Mouse (Mus musculus): Measurements from ENCODE around the gene Kcnma1. TPM values are rescaled to one million over a fixed set of nuclear protein-coding genes. Genes with fewer than 3 reads are reported as not detected.

Kcnma1 gene
- polyA plus RNA-seq, 1 experiment from 2014 or later: 0.39 TPM

DNA sequence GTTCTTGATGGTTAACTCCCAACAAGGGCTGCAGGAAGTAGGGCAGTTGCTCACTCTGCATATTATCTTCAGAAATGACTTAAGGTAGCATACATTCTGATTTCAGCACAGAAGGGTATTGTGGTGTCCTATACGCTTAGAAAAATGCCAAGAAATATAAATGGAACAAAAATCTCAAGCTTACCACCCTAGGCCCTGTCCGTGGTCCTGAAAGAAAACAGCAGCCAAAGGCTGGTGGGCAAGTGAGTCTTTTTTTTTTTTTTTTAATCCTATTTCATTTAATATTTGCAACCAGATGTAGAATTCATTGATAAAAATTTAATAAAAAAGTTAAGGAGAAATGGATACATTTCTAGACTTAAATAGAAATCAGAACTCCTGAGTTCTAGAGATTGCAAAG lies 284.9 kb downstream of the Kcnma1 start:
- ATAC-seq (replicated peaks; ENCODE audit: insufficient number of reproducible peaks, low FRiP score, low TSS enrichment): no peak
- WGBS (ENCODE audit: insufficient replicate concordance): 54% methylated on average over 2 of the region's 2 CpGs
- Histone ChIP-seq H3K4me3 (ENCODE audit: low read depth, low read length) (no peak overlapping the region), H3K4me1 (ENCODE audit: control insufficient read depth, insufficient read depth, low read length) (no peaks in the 10 kb centered on the region), H3K27me3 (ENCODE audit: control insufficient read depth, insufficient read depth, low read length) (no peaks in the 10 kb centered on the region), H3K4me2 (no peak overlapping the region), H3K9ac (ENCODE audit: low read depth, low read length) (no peak overlapping the region), H3K9me3 (replicated peaks; ENCODE audit: control insufficient read depth, low read length) (no peaks in the 10 kb centered on the region), H3K27ac (ENCODE audit: low read depth, low read length) (no peak overlapping the region), H3K36me3 (ENCODE audit: control insufficient read depth, insufficient read depth, low read length) (no peaks in the 10 kb centered on the region)

- no peaks in the 10 kb centered on the region for H3K36me3 ChIP-seq (ENCODE audit: control insufficient read depth, insufficient read depth, low read length)
- WGBS (ENCODE audit: insufficient replicate concordance): 80% methylated on average over 7 of the region's 7 CpGs
- no peaks in the 10 kb centered on the region for H3K27me3 ChIP-seq (ENCODE audit: control insufficient read depth, insufficient read depth, low read length)
- no peak overlapping the region for H3K9ac ChIP-seq (ENCODE audit: low read depth, low read length)
- no peak overlapping the region for H3K4me2 ChIP-seq
- no peaks in the 10 kb centered on the region for H3K4me1 ChIP-seq (ENCODE audit: control insufficient read depth, insufficient read depth, low read length)
- H3K4me3 ChIP-seq (ENCODE audit: low read depth, low read length): no peak overlapping the region
- no peaks in the 10 kb centered on the region for H3K9me3 ChIP-seq (replicated peaks; ENCODE audit: control insufficient read depth, low read length)
- no peak overlapping the region for H3K27ac ChIP-seq (ENCODE audit: low read depth, low read length)
- no peak for ATAC-seq (replicated peaks; ENCODE audit: insufficient number of reproducible peaks, low FRiP score, low TSS enrichment)
Measured at GRCm38 (mm10) chr14:23723701-23724430, 290.4 kb downstream of the Kcnma1 start.

DNA sequence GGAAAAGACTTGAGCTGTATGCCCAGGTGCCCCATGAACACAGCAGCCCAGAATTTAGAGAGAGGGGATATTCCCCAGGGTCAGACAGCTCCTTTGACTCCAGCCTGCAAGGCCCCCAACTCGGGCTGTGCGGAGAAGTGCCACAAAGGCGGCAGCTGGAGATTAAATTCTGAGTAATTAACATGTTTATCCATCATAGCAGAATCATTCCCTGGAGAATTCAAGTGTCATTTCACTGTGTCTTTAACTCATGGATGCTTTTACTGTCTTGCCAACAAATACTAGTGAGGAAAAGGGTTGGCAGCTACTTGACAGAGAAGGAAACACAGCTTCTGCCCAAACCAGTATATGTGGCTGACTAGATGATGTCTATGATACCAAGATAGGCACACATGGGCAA lies 295.0 kb downstream of the Kcnma1 start:
- H3K4me1 ChIP-seq (ENCODE audit: control insufficient read depth, insufficient read depth, low read length): no peaks in the 10 kb centered on the region
- H3K27ac ChIP-seq (ENCODE audit: low read depth, low read length): no peak overlapping the region
- no peak overlapping the region for H3K4me2 ChIP-seq
- no peaks in the 10 kb centered on the region for H3K9me3 ChIP-seq (replicated peaks; ENCODE audit: control insufficient read depth, low read length)
- no peak overlapping the region for H3K9ac ChIP-seq (ENCODE audit: low read depth, low read length)
- H3K36me3 ChIP-seq (ENCODE audit: control insufficient read depth, insufficient read depth, low read length): no peaks in the 10 kb centered on the region
- WGBS (ENCODE audit: insufficient replicate concordance): 90% methylated on average over 3 of the region's 3 CpGs
- H3K27me3 ChIP-seq (ENCODE audit: control insufficient read depth, insufficient read depth, low read length): no peaks in the 10 kb centered on the region
- H3K4me3 ChIP-seq (ENCODE audit: low read depth, low read length): no peak overlapping the region
- ATAC-seq (replicated peaks; ENCODE audit: insufficient number of reproducible peaks, low FRiP score, low TSS enrichment): no peak

GRCm38 (mm10) chr14:23718667-23719066 lies 295.6 kb downstream of the Kcnma1 start:
- Histone ChIP-seq H3K9me3 (replicated peaks; ENCODE audit: control insufficient read depth, low read length) (no peaks in the 10 kb centered on the region), H3K9ac (ENCODE audit: low read depth, low read length) (no peak overlapping the region), H3K4me2 (no peak overlapping the region), H3K4me1 (ENCODE audit: control insufficient read depth, insufficient read depth, low read length) (no peaks in the 10 kb centered on the region), H3K36me3 (ENCODE audit: control insufficient read depth, insufficient read depth, low read length) (no peaks in the 10 kb centered on the region), H3K27me3 (ENCODE audit: control insufficient read depth, insufficient read depth, low read length) (no peaks in the 10 kb centered on the region), H3K27ac (ENCODE audit: low read depth, low read length) (no peak overlapping the region), H3K4me3 (ENCODE audit: low read depth, low read length) (no peak overlapping the region)
- 74% methylated on average over 6 of the region's 6 CpGs for WGBS (ENCODE audit: insufficient replicate concordance)
- ATAC-seq (replicated peaks; ENCODE audit: insufficient number of reproducible peaks, low FRiP score, low TSS enrichment): no peak

GRCm38 (mm10) chr14:23714396-23715131 lies 299.7 kb downstream of the Kcnma1 start:
- H3K9me3 ChIP-seq (replicated peaks; ENCODE audit: control insufficient read depth, low read length): no peaks in the 10 kb centered on the region
- H3K4me1 ChIP-seq (ENCODE audit: control insufficient read depth, insufficient read depth, low read length): no peaks in the 10 kb centered on the region
- no peak overlapping the region for H3K27ac ChIP-seq (ENCODE audit: low read depth, low read length)
- H3K9ac ChIP-seq (ENCODE audit: low read depth, low read length): no peak overlapping the region
- H3K27me3 ChIP-seq (ENCODE audit: control insufficient read depth, insufficient read depth, low read length): no peaks in the 10 kb centered on the region
- ATAC-seq (replicated peaks; ENCODE audit: insufficient number of reproducible peaks, low FRiP score, low TSS enrichment): no peak
- H3K36me3 ChIP-seq (ENCODE audit: control insufficient read depth, insufficient read depth, low read length): no peaks in the 10 kb centered on the region
- no peak overlapping the region for H3K4me3 ChIP-seq (ENCODE audit: low read depth, low read length)
- H3K4me2 ChIP-seq: no peak overlapping the region
- 79% methylated on average over 7 of the region's 7 CpGs for WGBS (ENCODE audit: insufficient replicate concordance)

DNA sequence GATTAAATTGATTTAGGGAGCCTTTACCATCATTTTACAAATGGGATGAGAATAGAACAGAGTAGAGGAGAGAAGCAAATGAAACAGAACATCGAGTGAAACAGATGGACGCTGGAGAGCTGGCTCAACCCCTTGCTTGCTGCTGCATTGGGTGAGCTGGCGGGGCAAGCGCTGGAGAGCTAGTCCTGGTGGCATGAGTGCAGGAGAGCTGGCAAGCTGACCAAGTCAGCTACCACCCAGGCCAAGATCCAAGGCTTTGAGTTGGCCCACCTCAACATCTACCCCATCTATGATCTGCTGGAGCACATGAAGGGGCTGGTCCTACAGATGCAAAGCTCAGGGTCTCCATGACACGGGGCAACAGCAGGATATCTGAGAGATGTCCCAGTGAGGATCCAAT lies 301.4 kb downstream of the Kcnma1 start:
- 78% methylated on average over 5 of the region's 5 CpGs for WGBS (ENCODE audit: insufficient replicate concordance)
- no peak overlapping the region for H3K4me2 ChIP-seq
- H3K27ac ChIP-seq (ENCODE audit: low read depth, low read length): no peak overlapping the region
- H3K9me3 ChIP-seq (replicated peaks; ENCODE audit: control insufficient read depth, low read length): no peaks in the 10 kb centered on the region
- ATAC-seq (replicated peaks; ENCODE audit: insufficient number of reproducible peaks, low FRiP score, low TSS enrichment): no peak
- no peaks in the 10 kb centered on the region for H3K27me3 ChIP-seq (ENCODE audit: control insufficient read depth, insufficient read depth, low read length)
- no peaks in the 10 kb centered on the region for H3K4me1 ChIP-seq (ENCODE audit: control insufficient read depth, insufficient read depth, low read length)
- no peak overlapping the region for H3K9ac ChIP-seq (ENCODE audit: low read depth, low read length)
- no peak overlapping the region for H3K4me3 ChIP-seq (ENCODE audit: low read depth, low read length)
- H3K36me3 ChIP-seq (ENCODE audit: control insufficient read depth, insufficient read depth, low read length): no peaks in the 10 kb centered on the region

GRCm38 (mm10) chr14:23710954-23711353 lies 303.3 kb downstream of the Kcnma1 start:
- Histone ChIP-seq H3K9ac (ENCODE audit: low read depth, low read length) (no peak overlapping the region), H3K9me3 (replicated peaks; ENCODE audit: control insufficient read depth, low read length) (no peaks in the 10 kb centered on the region), H3K4me1 (ENCODE audit: control insufficient read depth, insufficient read depth, low read length) (no peaks in the 10 kb centered on the region), H3K27ac (ENCODE audit: low read depth, low read length) (no peak overlapping the region), H3K36me3 (ENCODE audit: control insufficient read depth, insufficient read depth, low read length) (no peaks in the 10 kb centered on the region), H3K4me2 (no peak overlapping the region), H3K27me3 (ENCODE audit: control insufficient read depth, insufficient read depth, low read length) (no peaks in the 10 kb centered on the region), H3K4me3 (ENCODE audit: low read depth, low read length) (no peak overlapping the region)
- ATAC-seq (replicated peaks; ENCODE audit: insufficient number of reproducible peaks, low FRiP score, low TSS enrichment): no peak
- 78% methylated on average over 7 of the region's 7 CpGs for WGBS (ENCODE audit: insufficient replicate concordance)

DNA sequence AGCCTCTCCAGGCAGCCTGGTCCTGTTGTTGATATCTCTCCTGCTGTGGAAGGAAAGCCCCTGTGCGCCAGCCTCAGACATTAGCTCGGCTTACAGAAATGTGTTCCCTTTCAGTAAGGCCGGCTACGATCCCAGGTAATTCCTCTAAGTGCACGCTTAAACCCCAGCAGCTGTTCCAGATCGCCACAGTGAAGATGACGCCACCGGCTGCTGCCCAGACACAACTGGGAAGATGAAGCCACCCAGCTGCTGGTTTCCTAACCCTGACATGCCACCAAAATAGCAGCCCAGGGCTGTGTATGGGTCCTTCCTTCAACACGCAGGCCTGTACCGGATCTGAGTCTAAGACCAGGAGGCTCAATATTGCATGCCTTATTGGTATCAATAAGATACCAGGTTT lies 307.5 kb downstream of the Kcnma1 start:
- Histone ChIP-seq H3K36me3 (ENCODE audit: control insufficient read depth, insufficient read depth, low read length) (no peaks in the 10 kb centered on the region), H3K4me1 (ENCODE audit: control insufficient read depth, insufficient read depth, low read length) (no peaks in the 10 kb centered on the region), H3K9me3 (replicated peaks; ENCODE audit: control insufficient read depth, low read length) (no peaks in the 10 kb centered on the region), H3K9ac (ENCODE audit: low read depth, low read length) (no peak overlapping the region), H3K27me3 (ENCODE audit: control insufficient read depth, insufficient read depth, low read length) (no peaks in the 10 kb centered on the region), H3K27ac (ENCODE audit: low read depth, low read length) (no peak overlapping the region), H3K4me3 (ENCODE audit: low read depth, low read length) (no peak overlapping the region), H3K4me2 (no peak overlapping the region)
- no peak for ATAC-seq (replicated peaks; ENCODE audit: insufficient number of reproducible peaks, low FRiP score, low TSS enrichment)
- WGBS (ENCODE audit: insufficient replicate concordance): 67% methylated on average over 10 of the region's 10 CpGs

DNA sequence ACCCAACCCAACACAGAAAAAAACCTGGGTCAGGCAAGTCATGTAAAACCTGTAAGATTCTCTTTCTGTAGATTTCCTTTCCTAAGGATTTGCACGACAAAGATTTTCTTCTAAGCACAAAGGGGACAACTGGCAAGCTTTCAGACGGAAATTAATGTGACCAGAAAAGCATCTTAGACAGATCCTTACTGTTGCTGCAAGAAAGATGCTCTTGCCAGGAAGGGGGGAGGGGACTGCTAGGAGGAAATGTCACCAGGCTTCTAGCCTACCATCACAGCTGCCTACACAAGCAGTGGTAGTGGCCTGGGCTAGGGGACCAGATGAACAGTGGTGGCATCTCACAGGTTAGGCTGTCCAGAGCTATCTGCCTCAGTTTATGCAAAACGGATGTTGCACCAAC lies 308.6 kb downstream of the Kcnma1 start:
- no peak for ATAC-seq (replicated peaks; ENCODE audit: insufficient number of reproducible peaks, low FRiP score, low TSS enrichment)
- Histone ChIP-seq H3K27me3 (ENCODE audit: control insufficient read depth, insufficient read depth, low read length) (no peaks in the 10 kb centered on the region), H3K4me1 (ENCODE audit: control insufficient read depth, insufficient read depth, low read length) (no peaks in the 10 kb centered on the region), H3K9ac (ENCODE audit: low read depth, low read length) (no peak overlapping the region), H3K27ac (ENCODE audit: low read depth, low read length) (no peak overlapping the region), H3K9me3 (replicated peaks; ENCODE audit: control insufficient read depth, low read length) (no peaks in the 10 kb centered on the region), H3K36me3 (ENCODE audit: control insufficient read depth, insufficient read depth, low read length) (no peaks in the 10 kb centered on the region), H3K4me3 (ENCODE audit: low read depth, low read length) (no peak overlapping the region), H3K4me2 (no peak overlapping the region)
- whole genome bisulfite sequencing (ENCODE audit: insufficient replicate concordance): 66% methylated on average over 3 of the region's 3 CpGs

Measured in heart, embryonic 11.5 days (tissue).